Mouse (Mus musculus) thymus, adult 2 months (tissue): ENCODE data around the gene Hsf4. TPM values are rescaled to one million over a fixed set of nuclear protein-coding genes. Genes with fewer than 3 reads are reported as not detected.
A peak's percentile ranks its signal among the peaks of the same experiment; 100 is the strongest.

Experiments used
- DNase-seq: peaks from one replicate; pipeline ENCODE4 v3.0.0; 2021
- H3K27ac ChIP-seq: fragments of 200-500 bp; 2 replicates; pipeline ENCODE4 v1.5.1; 2012; ENCODE audit warnings: low read length, control low read depth; ENCODE audit not compliant: control insufficient read depth, insufficient read depth
- H3K27me3 ChIP-seq: fragments of 200-500 bp; 2 replicates; pipeline ENCODE4 v1.6.1; 2012; ENCODE audit warnings: mild to moderate bottlenecking, low read length, moderate library complexity, mixed read lengths; ENCODE audit not compliant: control insufficient read depth, insufficient read depth
- H3K36me3 ChIP-seq: fragments of 200-500 bp; 2 replicates; pipeline ENCODE4 v1.6.1; 2012; ENCODE audit warnings: mild to moderate bottlenecking, low read length, moderate library complexity; ENCODE audit not compliant: control insufficient read depth, insufficient read depth
- H3K4me1 ChIP-seq: fragments of 200-500 bp; replicated peaks from 2 replicates; pipeline ENCODE4 v1.6.1; 2012; ENCODE audit warnings: low read length; ENCODE audit not compliant: control insufficient read depth, insufficient read depth
- H3K4me3 ChIP-seq: fragments of 200-500 bp; 2 replicates; pipeline ENCODE4 v1.5.1; 2012; ENCODE audit warnings: mild to moderate bottlenecking, low read length, control low read depth, moderate library complexity; ENCODE audit not compliant: control insufficient read depth, insufficient read depth
- CTCF ChIP-seq: fragments of 200-500 bp; IDR thresholded peaks from 2 replicates; pipeline ENCODE4 v1.5.1; 2012; ENCODE audit warnings: mild to moderate bottlenecking, control low read depth, low read length, moderate library complexity, borderline replicate concordance; ENCODE audit not compliant: control insufficient read depth, poor library complexity, insufficient read depth; ENCODE audit errors: extremely low read depth
- POLR2A ChIP-seq: fragments of 200-500 bp; IDR thresholded peaks from 2 replicates; pipeline ENCODE4 v1.6.1; 2012; ENCODE audit warnings: mild to moderate bottlenecking, low read length, control low read depth, moderate library complexity; ENCODE audit not compliant: control insufficient read depth, poor library complexity, insufficient read depth; ENCODE audit errors: extremely low read depth
- WGBS: fragments of 180-500 bp; shearing (Covaris S2); methylation state at CpG from one replicate; pipeline ENCODE4 v1.1.7; 2018; 5-methylcytosine and 5-hydroxymethylcytosine counted together
- polyA plus RNA-seq: library from polyadenylated mRNA; depleted of rRNA; stranded (reverse); fragments of >200 nt; gene quantifications from 2 replicates; pipeline ENCODE4 v1.2.3, GENCODE M21; 2012

The Hsf4 gene
- polyA plus RNA-seq, 1 experiment: 3.3 TPM

GRCm38 (mm10) chr8:105298351-105299252, 29.0 kb downstream of the Hsf4 start:
- TF ChIP-seq CTCF (no peak), POLR2A (no peak)

GRCm38 (mm10) chr8:105299962-105300361, 30.4 kb downstream of the Hsf4 start:
- Histone ChIP-seq H3K27me3 (no peaks in the 10 kb centered on the region), H3K36me3 (peaks cover 41% of the 10 kb centered on the region), H3K4me1 (peaks cover 49% of the 10 kb centered on the region), H3K4me3 (no peak overlapping the region), H3K27ac (no peak overlapping the region)
- TF ChIP-seq CTCF (no peak), POLR2A (no peak)
- 99% methylated on average over 8 of the region's 8 CpGs for WGBS
- no peak for DNase-seq

More at GRCm38 (mm10) chr8:105298351-105299252, 29.0 kb downstream of the Hsf4 start:
- WGBS: 34% methylated on average over 18 of the region's 18 CpGs
- Histone ChIP-seq H3K27me3 (no peaks in the 10 kb centered on the region), H3K36me3 (peaks cover 36% of the 10 kb centered on the region), H3K4me1 (peaks cover 35% of the 10 kb centered on the region), H3K4me3 (peak overlapping the region; percentile 86), H3K27ac (peak overlapping the region; percentile 92)
- DNase-seq: peak; percentile 61

- TF ChIP-seq POLR2A (no peak), CTCF (no peak)
- Histone ChIP-seq H3K27ac (no peak overlapping the region), H3K4me3 (no peak overlapping the region), H3K36me3 (peaks cover 41% of the 10 kb centered on the region), H3K4me1 (peaks cover 57% of the 10 kb centered on the region), H3K27me3 (no peaks in the 10 kb centered on the region)
- no peak for DNase-seq
- WGBS: 73% methylated on average over 8 of the region's 8 CpGs
Measured at GRCm38 (mm10) chr8:105303396-105303795, 33.8 kb downstream of the Hsf4 start.

DNA sequence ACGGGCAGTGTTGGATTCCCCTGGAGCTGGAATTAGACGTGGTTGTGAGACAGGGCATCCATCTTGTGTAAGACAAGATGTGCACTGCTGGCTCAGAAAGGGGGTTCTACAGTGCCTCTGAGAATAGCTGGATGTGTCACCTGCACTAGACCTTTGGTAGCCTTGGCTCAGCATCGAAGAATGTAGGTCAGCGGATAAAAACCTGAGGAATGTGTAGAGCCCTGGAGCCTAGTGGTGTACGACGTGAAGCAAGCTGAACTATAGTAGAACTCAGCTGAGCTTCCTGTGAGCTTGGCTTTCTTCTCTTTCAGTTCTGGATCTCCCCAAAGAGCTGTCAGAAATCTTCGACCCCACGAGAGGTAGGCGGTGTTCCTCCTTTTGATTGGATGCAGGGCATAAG, 34.3 kb downstream of the Hsf4 start:
- H3K4me1 ChIP-seq: peaks cover 52% of the 10 kb centered on the region
- no peaks in the 10 kb centered on the region for H3K27me3 ChIP-seq
- H3K36me3 ChIP-seq: peaks cover 41% of the 10 kb centered on the region
- H3K4me3 ChIP-seq: no peak overlapping the region
- TF ChIP-seq CTCF (no peak), POLR2A (no peak)
- WGBS: 74% methylated on average over 9 of the region's 9 CpGs
- no peak for DNase-seq
- H3K27ac ChIP-seq: peak overlapping the region; percentile 42

GRCm38 (mm10) chr8:105304325-105305210, 35.0 kb downstream of the Hsf4 start:
- H3K4me1 ChIP-seq: peaks cover 51% of the 10 kb centered on the region
- no peak for DNase-seq
- H3K4me3 ChIP-seq: no peak overlapping the region
- H3K27ac ChIP-seq: peak overlapping the region; percentile 42
- H3K36me3 ChIP-seq: peaks cover 39% of the 10 kb centered on the region
- 29% methylated on average over 9 of the region's 9 CpGs for WGBS
- TF ChIP-seq CTCF: no peak
- TF ChIP-seq POLR2A: no peak
- no peaks in the 10 kb centered on the region for H3K27me3 ChIP-seq

GRCm38 (mm10) chr8:105305211-105306145, 35.9 kb downstream of the Hsf4 start, which contains the start of gene Elmo3:
Elmo3 (plus strand) TSS chr8:105305601.
- TF ChIP-seq CTCF: no peak
- TF ChIP-seq POLR2A: no peak
- peak within 1 kb of the TSS; percentile 53; the same call in 1 of the 2 replicates for H3K27ac ChIP-seq
- peak within 1 kb of the TSS; percentile 34 for H3K4me3 ChIP-seq
- no peaks in the 10 kb centered on the region for H3K27me3 ChIP-seq
- H3K4me1 ChIP-seq: peaks cover 45% of the 10 kb centered on the region
- WGBS: 23% methylated on average over 28 of the region's 30 CpGs
- DNase-seq: peak; percentile 63
- peaks cover 30% of the 10 kb centered on the region for H3K36me3 ChIP-seq
